Mouse (Mus musculus) brain, adult 2 months (tissue): ENCODE results near the gene Tyrp1.
A peak's percentile ranks its signal among the peaks of the same experiment; 100 is the strongest.

Experiments
- DNase-seq: peaks from one replicate; pipeline ENCODE4 v3.0.0; 2011; ENCODE audit warnings: low read depth, low spot score

Tyrp1 gene

GRCm38 (mm10) chr4:80834050-80834449 lies at the start of gene Tyrp1:
Tyrp1 (plus strand) TSS chr4:80834123.
- peak; percentile 13 for DNase-seq

- peak; percentile 24 for DNase-seq
These were observed 45.6 kb upstream of the Tyrp1 start for GRCm38 (mm10) chr4:80788339-80788738.

DNA sequence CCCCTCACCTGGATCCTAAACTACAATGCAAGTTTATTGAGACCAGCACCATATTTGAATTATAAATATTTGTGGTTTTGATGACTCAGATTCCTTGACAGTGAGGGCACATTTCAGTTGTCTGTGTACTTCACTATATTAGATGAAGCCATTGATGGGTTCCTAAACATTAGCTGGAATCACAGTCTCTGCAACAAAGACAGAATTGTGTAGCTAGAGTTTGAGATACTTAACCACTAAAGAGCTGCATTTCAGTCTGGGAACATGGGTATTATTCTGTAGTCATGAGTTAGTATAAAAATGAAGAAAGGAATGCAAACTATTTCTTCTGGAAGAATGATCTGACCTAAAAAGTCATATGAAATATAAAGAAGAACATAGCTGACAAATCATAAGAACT lies 14.4 kb upstream of the Tyrp1 start:
- DNase-seq = no peak

DNA sequence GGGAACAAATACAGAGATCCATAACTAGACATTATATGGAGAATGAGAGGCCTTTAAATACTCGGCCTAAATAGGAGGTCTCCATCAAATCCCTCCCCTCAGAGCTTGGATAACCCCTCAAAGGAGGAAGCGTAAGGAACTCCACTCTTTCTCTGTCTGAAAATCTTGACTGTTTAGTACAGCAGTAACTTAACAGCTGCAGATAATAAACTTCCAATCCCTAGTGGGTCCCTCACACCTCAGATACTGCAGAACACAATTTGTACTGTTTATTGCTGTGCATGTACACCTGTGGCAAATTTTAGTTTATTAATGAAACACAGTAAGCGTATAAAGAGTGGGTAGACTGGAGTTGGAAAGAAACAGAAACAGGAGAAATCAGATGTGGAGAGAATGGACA lies 12.0 kb upstream of the Tyrp1 start:
- DNase-seq = no peak

GRCm38 (mm10) chr4:80828232-80828631 lies 5.7 kb upstream of the Tyrp1 start:
- DNase-seq = peak; percentile 12

DNA sequence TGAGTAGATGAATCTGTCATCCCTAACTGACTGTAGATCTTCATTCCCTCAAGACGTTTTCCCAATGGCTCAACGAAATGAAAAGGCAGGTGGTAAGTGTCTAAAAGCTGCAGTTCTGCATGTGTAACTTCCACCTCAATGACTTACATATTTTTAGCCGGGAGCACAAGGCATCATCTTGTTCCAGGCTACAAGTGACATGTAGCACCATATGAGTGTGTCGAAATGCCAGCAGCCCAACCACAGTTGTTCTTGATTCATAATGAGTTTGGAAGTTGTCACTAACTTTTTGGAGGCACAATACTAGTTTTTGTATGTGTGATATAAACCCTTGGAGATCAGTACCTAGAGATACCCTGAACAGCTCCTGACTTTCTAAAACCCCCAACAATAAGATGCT lies 5.4 kb downstream of the Tyrp1 start:
- DNase-seq = peak; percentile 19

DNA sequence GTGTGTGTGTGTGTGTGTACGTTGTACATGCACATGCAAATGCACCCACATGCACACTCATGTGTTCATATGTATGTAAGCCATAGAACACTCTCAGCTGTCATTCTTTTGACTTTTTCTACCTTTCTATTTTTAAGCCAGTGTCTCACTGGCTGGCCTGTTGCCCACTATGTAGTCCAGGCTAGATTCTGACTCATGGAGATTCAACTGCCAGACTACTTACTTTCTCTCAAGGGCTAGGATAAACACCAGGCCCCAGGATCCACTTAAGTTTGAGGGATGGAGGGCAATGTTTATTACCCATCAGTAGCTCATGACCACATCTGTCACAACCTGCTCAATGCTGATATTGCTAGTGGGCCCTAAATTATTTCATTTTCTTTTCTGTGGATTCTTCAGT lies 8.1 kb downstream of the Tyrp1 start:
- DNase-seq = no peak

DNA sequence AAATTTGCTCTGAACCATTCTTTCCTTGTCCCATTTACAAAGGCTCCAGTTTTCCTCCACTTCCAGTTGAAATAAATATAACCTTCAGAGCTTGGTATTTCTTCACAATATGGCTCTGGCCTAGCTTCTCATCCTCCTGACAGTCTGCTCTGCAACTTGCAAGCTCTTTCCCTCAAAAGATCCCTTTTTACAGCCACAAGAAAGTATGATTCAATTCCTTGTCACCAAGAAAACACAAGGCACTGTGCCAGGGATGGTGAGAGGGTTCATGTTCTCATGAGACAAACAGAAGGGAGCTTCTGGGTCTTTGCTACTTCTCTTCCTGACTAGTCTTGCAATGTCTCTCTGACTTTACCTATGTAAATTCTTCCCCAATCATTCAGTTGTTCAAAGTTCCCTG lies 9.8 kb downstream of the Tyrp1 start:
- peak; percentile 74 for DNase-seq

- DNase-seq = no peak
These were observed 12.1 kb downstream of the Tyrp1 start for GRCm38 (mm10) chr4:80846052-80846451.

DNA sequence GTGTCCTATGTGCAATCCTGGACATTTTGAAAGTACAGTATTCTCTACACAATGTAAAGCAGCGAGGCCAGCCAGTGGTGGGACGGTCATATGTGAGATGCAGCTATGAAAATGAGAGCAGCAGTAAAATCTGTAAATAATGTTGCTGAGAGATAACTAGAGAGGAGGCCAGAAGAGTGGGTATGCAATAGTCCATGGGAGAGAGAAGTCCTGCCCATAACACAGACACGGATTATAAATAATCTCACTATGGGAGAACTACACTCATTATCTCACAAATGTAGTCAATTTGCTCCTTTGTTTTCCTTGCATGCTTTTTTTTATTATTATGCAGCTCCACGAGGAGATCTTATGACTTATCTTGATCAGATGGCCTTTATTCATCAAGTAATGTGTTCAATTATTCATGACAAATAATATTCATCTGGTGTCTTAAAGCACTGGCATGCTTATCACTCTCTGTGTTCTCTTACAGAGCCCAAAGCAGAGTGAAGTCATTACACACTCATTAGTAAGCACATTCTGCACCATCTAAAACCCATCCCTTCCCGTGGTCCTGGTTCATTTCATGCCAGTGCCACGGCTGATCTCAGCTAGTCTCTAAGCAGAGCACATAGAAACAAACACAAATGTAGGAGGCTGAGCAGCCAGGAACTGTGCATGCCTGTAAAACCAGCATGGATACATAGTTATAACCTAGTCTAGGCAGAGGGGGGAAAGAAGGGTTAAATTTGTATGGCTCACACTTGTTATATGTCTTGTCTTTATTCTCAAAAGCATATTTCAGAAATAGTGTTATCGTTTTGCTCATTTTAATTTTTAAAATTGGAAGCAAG lies 18.9 kb downstream of the Tyrp1 start:
- DNase-seq = no peak

GRCm38 (mm10) chr4:80855495-80855894 lies 21.6 kb downstream of the Tyrp1 start:
- peak; percentile 61 for DNase-seq

GRCm38 (mm10) chr4:80862962-80863361 lies 29.0 kb downstream of the Tyrp1 start:
- DNase-seq = no peak

DNA sequence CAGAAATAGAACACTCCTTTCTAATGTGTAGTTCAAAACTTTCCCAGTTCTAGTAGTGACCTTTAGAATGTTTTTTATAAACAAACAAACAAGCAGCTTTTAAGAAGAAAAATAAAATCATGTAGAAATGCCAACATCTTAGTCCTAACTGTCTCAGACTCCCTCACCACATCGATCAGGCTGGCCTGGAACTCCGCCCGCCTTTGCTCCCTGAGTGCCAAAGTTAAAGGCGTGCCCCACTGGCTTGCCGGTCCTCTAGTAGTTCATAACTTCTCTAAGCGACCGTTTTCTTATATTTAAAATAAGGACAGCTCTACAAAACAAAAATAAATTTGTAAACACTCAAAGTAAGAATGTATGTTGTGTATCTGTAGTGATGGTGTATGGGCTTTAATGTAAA lies 30.0 kb downstream of the Tyrp1 start:
- DNase-seq = no peak

DNA sequence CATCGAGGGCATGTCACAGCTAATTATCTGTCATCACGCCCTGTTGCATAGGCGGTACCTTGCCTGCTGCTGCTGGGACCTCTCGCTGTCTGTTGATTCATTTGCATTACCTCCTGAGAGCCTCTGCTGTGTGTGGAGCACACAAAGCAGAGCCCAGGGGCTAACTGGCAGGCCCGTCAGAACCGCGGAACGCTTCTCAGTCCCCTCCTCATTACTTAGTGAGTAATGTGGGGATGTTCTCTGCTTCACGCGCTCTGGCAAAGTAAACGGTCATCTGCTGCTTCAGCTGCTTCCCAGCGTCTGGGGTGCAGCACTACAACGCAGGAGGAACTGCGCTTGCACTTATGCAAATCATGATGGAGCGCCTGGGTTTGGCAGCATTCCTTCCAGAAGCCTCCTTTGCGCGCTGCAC lies 30.6 kb downstream of the Tyrp1 start:
- peak; percentile 86 for DNase-seq

DNA sequence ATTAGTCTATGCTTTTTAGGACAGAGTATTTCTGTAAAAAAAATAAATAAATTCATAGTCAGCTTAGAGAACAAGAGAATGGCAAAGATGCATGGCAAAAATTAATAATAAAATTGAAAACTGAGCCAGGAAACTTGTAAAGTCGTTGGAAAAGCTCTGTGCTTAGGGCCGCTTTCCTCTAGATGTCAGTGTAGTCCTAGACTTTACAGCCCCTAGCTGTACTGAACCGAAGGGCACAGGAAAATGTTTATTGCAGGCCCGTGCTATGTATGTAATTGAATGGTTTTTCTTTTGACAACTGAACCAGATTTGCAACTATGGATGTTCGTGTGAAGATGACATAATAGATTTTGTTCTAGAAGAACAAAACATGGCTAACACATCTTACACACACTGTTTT lies 32.1 kb downstream of the Tyrp1 start:
- DNase-seq = peak; percentile 74

DNA sequence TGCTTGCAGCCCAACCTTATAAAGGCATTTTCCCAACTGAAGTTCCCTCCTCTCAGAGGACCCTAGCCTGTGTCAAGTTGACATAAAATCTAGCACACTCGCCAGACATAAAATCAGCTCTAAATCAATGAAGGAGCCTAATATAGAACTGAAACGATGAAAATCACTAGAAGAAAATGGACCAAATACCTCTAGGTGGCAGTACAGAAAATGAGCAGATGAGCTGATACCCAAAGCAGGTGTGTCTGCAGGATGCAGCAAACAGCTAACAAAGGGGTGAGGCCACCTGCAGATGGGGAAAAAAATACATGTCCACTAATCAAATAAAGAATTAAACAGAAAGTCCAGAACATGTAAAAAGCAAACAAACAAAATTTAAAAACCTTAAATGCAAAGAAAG lies 35.7 kb downstream of the Tyrp1 start:
- DNase-seq = peak; percentile 25

- DNase-seq = peak; percentile 53
These were observed 39.1 kb downstream of the Tyrp1 start for GRCm38 (mm10) chr4:80872847-80873644.

DNA sequence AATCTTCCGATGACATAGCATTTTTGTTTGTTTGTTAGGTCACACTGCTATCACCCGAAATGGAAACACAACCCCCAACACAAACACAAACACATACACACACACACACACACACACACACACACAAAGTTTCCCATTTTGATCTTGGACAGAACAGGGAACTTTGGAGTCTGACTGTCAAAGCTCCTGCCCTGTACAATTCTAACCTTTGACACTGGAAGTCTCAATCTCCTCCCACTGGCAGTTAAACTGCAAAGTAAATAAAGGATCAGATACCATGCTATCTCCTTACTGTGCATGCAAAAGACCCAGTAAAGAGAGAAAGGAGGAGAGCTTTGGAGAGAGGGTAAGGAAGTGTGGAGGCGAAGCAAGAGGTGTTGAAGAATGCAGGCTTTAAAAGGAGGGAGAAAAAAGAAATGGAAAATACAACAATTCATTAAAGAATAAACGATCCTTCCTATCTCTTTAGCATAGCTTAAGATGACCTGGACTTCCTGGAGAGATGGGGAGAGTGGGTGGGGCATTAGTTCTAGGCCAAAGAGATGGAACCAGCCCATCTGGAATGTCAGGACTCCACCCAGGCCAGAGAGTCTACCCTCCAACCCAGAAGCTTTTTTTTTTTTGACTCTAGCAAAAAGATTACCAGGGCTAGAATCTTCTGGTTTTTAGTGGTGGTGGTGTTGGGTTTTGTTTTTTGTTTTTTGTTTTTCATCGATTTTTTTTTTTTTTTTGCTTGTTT lies 40.4 kb downstream of the Tyrp1 start:
- DNase-seq = no peak

DNA sequence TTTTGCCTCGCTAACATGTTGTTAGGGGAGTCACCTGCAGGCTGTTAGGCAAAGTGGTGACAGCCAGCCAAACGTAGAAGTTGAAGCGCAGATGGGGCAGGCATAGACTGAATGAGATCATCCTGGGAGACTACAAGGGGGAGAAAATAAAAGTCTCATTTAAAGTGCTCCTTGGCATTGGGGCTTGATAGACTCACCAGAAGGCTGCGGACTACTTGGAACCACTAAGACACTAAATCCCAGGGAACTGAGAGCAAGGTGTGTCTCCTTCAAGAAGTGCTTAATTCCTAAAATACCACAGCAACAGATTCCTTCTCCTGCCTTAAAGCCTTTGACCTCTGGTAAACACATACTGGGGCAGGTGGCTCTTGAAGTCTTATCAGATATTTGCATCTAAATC lies 41.1 kb downstream of the Tyrp1 start:
- no peak for DNase-seq

GRCm38 (mm10) chr4:80881996-80882599 lies 48.2 kb downstream of the Tyrp1 start:
- no peak for DNase-seq

DNA sequence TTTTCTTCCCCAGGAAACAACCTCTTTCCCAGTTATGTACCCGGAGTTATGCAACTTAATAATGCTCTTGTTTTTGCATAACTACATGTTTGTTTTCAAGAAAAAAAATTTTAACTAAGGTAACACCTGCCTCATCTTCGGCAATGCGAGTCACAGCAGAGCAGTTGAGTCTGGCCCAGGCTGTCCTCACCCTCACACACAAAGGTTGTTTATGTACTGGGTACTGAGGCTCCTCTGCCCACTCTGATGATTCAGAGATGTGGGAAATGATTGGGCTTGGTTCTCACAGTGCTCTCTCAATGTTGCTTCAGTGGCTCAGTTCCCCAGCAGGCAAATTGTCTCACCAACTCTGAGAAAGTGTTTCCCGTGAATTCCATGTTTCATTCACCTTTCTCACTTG lies 52.7 kb downstream of the Tyrp1 start:
- peak; percentile 48 for DNase-seq

GRCm38 (mm10) chr4:80891004-80891403 lies 57.1 kb downstream of the Tyrp1 start:
- DNase-seq = no peak
